Comparison of ENCODE assay signal across 16 mouse cellular contexts in genomic region chr3:97299885-97300284, GRCm38 (mm10). TPM values are rescaled to one million over a fixed set of nuclear protein-coding genes. Genes with fewer than 3 reads are reported as not detected.
DNase-seq lines count a peak whose midpoint lies in the region; ATAC-seq and TF ChIP-seq lines count a peak whose summit lies in the region.
"Had no signal": no experiment of that assay in that cellular context is flagged by ENCODE, and none has a peak within 500 bp of the region (broad histone marks: within the 10 kb centered on the region; RNA-seq: fewer than 3 reads in every experiment).

No protein-coding gene starts in this region.

- H3K4me1 ChIP-seq in liver, adult 2 months (ENCODE audit: control insufficient read depth, insufficient read depth, low read length): peaks cover 5% of the 10 kb centered on the region

- peak; percentile 64 for DNase-seq in heart, adult 11 months
- no peak for DNase-seq in heart, postnatal 36 days
- no peak for DNase-seq in liver, adult 2 months (ENCODE audit: extremely low read depth, low read depth, low spot score)
- DNase-seq in liver: no peak
- peak; percentile 20 for DNase-seq in CD4-positive helper T cell, adult 2 months (ENCODE audit: low read depth, low spot score)
- peak; percentile 47 for DNase-seq in naive thymus-derived CD4-positive, alpha-beta T cell, adult 2 months (ENCODE audit: low read depth)
- DNase-seq: cerebellum, adult 18-20 months; heart, adult 18-20 months; heart, postnatal 10 days; retina, postnatal 1 day; thymus, postnatal 36 days had no signal

- TF ChIP-seq CTCF in liver, adult 2 months (IDR thresholded peaks at IDR 0.05; ENCODE audit: low read depth, low read length): peak; percentile 35

- no peak overlapping the region for H3K27ac ChIP-seq in liver, adult 2 months (replicated peaks; ENCODE audit: insufficient read depth, low read depth, low read length)

- H3K36me3 ChIP-seq in liver, adult 2 months (ENCODE audit: control insufficient read depth, insufficient read depth, low read length): no peaks in the 10 kb centered on the region
- H3K36me3 ChIP-seq: embryonic facial prominence, embryonic 15.5 days; limb, embryonic 15.5 days; midbrain, embryonic 10.5 days had no signal

- ATAC-seq in frontal cortex, adult (ENCODE audit: low TSS enrichment): no peak
- ATAC-seq: hindbrain, embryonic 16.5 days had no signal

- H3K79me2 ChIP-seq in liver, adult 2 months (ENCODE audit: control insufficient read depth, insufficient read depth, low read length): no peaks in the 10 kb centered on the region

- H3K9ac ChIP-seq in liver, adult 2 months (ENCODE audit: low read depth, low read length): no peak overlapping the region
- H3K9ac ChIP-seq: embryonic facial prominence, embryonic 15.5 days; limb, embryonic 15.5 days had no signal

- H3K4me3 ChIP-seq in liver, adult 2 months (ENCODE audit: insufficient read depth, low read depth, low read length): no peak overlapping the region
- H3K4me3 ChIP-seq: embryonic facial prominence, embryonic 15.5 days; limb, embryonic 15.5 days had no signal

- no peaks in the 10 kb centered on the region for H3K27me3 ChIP-seq in liver, adult 2 months (ENCODE audit: control insufficient read depth, insufficient read depth, low read length)
- H3K27me3 ChIP-seq: embryonic facial prominence, embryonic 15.5 days; limb, embryonic 15.5 days had no signal

- intact Hi-C loops in heart, postnatal 36 days (cut with DNase I): no loop called here

- no peak for TF ChIP-seq POLR2A in liver, adult 2 months (IDR thresholded peaks at IDR 0.05; ENCODE audit: extremely low read depth, insufficient read depth, low read length)

RNA-seq across cellular contexts. Expression of gene Bcl9, which starts 2.2 kb away (rescaled TPM):
- total RNA-seq in heart, postnatal 36 days (2021): 10 to 100 TPM; 20.2 to 28.6 TPM
- total RNA-seq in liver, adult 2 months (2014; rRNA removed): 1.0 and 2.3 TPM in 2 replicates
- polyA plus RNA-seq in liver, adult 2 months (2012; rRNA removed): 2.7 and 3.1 TPM in 2 replicates

Comparison
In these comparisons a context has a peak if more than half of its experiments do, and no peak if none do; other contexts are left out.
1. DNase-seq: peak in heart, adult 11 months (single experiment), CD4-positive helper T cell, adult 2 months (single experiment) and naive thymus-derived CD4-positive, alpha-beta T cell, adult 2 months (single experiment); none in heart, postnatal 36 days (0 of 2), liver, adult 2 months (single experiment) and liver (single experiment).